Mouse (Mus musculus) regulatory T cell (primary cell): ENCODE results near the gene Gzmk.

Experiments used
- in situ Hi-C: fragments of 300-600 bp; cut with MboI, MseI; formaldehyde crosslinking; loops from one replicate; pipeline ENCODE4 v1.15.1; 2025; ENCODE audit warnings: high pct_unique_total_duplicates

The Gzmk gene

DNA sequence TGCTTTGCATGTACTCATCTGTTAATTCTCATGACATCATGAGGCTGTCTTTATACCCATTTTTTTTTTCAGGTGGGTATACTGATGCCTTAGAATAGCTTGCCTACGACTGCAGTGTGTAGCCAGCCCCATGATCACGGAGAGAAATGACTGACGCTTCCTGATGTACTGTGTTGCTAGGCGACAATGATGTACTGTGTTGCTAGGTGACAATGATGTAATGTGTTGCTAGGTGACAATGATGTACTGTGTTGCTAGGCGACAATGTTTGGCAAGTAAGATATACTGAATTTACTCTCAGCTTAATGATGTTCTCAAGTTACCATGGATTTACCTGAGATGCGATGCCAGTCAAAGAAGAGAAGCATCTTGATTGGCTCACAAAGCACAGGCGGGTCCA, at the start of gene Gzmk:
Gzmk (minus strand) TSS at position 98 of the 400 bp plus-strand sequence.
- in situ Hi-C loops = no loop called here

DNA sequence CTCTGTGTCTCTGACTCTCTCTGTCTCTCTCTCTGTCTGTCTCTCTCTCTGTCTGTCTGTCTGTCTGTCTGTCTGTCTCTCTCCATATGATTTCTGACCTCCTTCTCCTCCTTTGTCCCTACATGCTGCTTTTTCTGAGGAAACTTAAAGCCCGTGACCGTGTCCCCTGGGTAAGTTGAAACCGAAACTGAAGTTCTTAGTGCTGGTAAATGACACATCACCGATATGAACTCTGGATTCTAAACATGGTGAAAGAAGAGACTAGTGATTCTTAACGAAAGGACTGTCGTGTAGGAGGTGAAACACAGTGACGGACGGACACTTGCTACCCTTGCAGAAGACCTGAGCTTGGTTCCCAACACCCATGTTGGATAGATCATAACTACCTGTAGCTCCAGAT, 45.5 kb upstream of the Gzmk start:
- in situ Hi-C loops = no loop called here

- in situ Hi-C loops = no loop called here
Measured at GRCm38 (mm10) chr13:113269777-113270776, 44.4 kb upstream of the Gzmk start.

- in situ Hi-C loops = no loop called here
Measured at GRCm38 (mm10) chr13:113267204-113267603, 41.5 kb upstream of the Gzmk start.

DNA sequence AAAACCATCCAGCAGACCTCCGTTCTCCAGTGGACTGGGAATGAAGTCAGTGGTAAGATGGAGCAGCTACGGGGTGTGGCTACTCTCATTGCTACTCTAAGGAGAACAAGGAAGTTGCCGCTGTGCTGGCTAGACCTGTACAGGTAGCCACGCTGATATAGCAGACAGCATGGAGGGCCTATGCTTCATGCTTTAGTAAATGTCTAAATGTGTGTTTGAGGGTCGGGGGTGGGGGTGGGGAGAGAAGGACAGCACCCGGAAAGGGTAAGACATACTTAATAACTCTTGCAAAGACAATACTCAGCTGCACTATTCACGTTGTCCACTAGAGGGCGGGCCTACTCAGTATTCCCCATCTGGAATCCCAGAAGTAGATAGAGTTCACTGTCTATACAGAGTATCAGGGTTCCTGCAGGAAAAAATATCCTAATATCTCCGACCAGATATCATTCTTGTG, 40.8 kb upstream of the Gzmk start:
- in situ Hi-C loops = no loop called here

GRCm38 (mm10) chr13:113265257-113265656, 39.5 kb upstream of the Gzmk start:
- in situ Hi-C loops = no loop called here

DNA sequence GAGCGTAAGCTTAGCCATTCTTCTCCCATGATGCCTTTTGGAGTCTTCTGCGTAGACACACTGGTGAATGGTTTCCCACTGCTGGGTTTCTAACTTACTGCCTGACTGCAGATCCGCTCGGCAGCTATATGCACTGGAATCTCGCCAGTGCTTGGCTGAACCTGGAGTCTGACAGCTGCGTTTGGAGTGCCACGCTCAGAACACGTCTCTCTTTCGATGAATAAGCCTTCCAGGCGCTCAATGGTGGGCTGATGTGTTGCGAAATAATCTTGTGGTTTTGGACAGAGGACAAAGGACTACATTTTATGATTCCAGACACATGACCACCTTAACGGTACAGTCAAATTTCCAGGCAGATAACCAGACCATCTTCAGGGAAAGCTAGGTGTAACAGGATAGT, 37.1 kb upstream of the Gzmk start:
- in situ Hi-C loops = loop anchor here (5.0 kb wide), 2 partner anchors 216 to 359 kb away; partner anchors contain the start of gene Gpx8

DNA sequence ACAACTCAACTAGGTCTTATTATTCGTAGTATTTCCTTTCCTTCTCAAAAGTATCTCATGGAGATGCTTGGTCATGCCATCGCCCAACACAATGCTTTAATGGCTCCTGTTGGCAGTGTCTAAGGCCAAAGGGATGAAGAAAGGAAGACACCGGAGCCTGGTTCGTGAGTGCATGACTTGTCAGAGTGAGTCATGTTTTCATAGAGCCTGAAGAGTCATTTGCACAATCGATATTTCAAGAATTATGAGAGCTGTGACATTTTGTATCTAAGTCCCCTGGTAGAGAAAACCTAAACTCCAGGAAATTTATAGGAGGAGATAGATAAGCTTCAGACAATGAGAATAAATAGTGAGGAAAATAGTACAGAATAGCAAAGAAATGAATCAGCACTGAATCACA, 33.5 kb upstream of the Gzmk start:
- in situ Hi-C loops = loop anchor here (5.0 to 10.0 kb wide), 2 partner anchors 192 to 796 kb away; no protein-coding TSS in a partner anchor

DNA sequence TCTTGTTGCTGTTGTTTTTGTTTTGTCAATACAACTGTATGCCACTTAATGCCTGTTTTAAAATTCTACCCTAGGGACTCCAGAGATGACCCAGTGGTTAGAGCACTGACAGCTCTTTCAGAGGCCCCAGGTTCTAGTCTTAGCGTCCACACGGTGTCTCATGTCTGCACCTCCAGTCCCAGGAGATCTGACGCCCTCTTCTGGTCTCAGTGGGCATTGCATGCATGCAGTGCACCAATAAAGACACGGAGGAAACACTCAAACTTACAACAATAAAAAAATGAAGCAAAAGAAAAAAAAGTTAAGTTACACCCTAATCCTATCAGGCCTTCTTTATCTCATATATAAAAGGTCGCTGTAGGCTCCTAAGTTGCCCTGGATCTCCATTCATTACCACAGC, 31.5 kb upstream of the Gzmk start:
- in situ Hi-C loops = loop anchor here (5.0 to 10.0 kb wide), 2 partner anchors 190 to 798 kb away; no protein-coding TSS in a partner anchor

- in situ Hi-C loops = loop anchor here (5.0 to 10.0 kb wide), 2 partner anchors 189 to 798 kb away; no protein-coding TSS in a partner anchor
Measured at GRCm38 (mm10) chr13:113256766-113257165, 31.1 kb upstream of the Gzmk start.

DNA sequence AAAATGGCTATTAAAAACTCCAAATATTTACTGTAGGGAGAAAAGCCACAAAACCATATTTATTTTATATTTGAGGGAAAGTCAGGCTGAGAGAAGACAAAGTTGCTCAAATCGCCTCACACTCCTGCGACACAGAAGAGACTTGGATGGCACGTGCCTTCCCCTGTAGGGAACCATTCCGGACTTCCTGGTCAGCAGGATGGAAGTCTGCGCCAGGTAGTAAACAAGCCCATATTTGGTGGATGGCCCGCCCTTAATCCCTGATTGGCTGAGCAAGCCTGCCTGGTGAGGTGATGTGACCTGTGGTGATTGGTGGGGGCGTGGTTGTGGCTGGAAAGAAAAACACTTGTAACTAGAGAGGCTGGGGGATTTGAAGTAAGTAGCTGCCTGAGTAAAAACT, 26.9 kb upstream of the Gzmk start:
- in situ Hi-C loops = loop anchor here (10.0 kb wide), 1 partner anchor 802 kb away; no protein-coding TSS in a partner anchor

DNA sequence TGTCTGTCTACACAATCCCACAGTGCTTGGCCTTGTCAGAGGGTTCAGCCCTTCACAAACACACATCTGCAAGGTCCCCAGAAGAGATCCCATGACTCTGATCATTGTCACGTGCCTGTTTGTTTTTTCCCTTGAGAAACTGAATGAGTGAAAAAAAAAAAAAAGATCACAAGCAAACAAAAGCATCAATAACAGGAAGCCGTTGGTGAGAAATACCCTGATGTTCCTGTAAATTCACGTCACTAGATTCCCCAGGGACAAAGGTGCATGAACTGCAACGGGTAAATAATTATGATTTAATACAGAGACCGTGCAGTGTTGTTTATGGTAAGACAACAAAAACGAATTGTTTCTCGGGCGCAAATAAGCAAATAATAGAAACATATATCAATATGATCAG, 19.3 kb upstream of the Gzmk start:
- in situ Hi-C loops = no loop called here

DNA sequence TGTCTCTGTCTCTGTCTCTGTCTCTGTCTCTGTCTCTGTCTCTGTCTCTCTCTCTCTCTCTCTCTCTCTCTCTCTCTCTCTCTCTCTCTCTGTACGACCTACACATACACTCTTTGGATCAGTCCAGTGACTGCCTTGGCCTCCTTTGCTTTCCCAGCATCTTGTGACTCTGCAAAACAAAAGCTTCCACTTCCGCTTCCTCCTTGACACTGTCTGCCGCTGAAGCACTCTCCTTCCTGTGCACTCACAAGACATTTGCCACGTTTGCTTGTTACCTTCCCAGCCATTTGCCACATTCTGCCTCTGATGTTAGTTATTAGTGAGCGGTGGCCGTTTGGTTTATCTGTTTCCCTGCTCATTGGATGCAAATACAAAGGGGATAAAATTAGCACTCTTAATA, 16.4 kb upstream of the Gzmk start:
- in situ Hi-C loops = no loop called here

DNA sequence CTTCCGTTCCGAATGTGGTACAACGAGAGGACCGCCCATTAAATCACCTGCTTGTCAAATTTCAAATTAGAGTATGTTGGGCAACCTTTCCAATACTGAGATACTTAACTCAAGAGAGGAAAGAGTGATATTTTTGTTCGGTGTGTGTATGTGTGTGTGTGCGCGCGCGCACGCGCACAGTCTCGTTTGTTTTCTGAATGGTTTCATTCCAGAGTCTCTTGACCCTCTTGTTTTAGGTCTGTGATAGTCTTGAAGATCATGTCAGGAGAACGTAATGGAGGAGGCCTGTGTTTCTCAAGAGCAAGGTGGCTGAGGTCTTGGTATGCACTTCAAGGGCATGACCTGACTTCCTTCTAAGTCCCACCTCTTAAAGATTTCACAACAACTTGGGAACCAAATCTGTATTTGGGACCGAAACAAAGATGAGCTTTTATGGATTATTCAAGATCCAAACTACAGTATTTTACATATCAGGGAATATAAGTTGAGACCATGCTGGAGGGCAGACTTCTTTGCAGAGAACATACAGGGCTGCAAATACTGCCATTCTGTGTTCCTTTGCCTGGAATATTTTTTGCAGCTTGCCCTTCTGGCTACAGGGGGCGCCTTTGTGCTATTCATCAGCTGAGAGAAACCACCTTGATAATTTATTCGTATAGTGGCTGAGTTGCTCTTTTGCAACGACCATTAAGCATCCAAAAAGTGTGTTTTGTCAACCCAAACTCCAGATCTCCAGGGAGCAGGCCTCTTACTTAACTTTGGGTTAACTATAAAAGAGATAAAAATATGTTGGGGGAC, 2.2 kb upstream of the Gzmk start:
- in situ Hi-C loops = no loop called here

DNA sequence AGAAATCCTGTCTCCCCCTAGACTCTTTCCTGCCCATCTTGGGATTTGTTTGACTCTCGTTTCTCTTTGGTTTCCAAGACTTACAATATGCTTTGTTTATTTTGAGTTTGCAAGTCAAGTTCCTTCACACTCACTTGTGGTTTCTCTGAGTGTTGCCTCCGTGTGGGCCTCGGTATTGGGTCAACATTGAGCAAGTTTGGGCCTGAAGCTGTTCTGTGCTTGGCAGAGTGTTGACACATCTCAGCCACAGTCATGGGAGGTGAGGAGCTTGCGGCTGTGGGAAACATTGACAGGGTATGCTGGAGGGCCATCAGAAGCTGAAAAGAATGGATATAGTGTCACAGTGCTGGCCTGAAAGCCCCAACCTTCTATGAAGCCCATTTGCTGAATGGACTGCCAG, 1.4 kb upstream of the Gzmk start:
- in situ Hi-C loops = no loop called here

- in situ Hi-C loops = no loop called here
Measured at GRCm38 (mm10) chr13:113224105-113224504, 1.6 kb downstream of the Gzmk start.

- in situ Hi-C loops = no loop called here
Measured at GRCm38 (mm10) chr13:113221851-113222250, 3.9 kb downstream of the Gzmk start.

GRCm38 (mm10) chr13:113213865-113214264, 11.8 kb downstream of the Gzmk start:
- in situ Hi-C loops = no loop called here

GRCm38 (mm10) chr13:113212401-113212800, 13.3 kb downstream of the Gzmk start:
- in situ Hi-C loops = no loop called here

DNA sequence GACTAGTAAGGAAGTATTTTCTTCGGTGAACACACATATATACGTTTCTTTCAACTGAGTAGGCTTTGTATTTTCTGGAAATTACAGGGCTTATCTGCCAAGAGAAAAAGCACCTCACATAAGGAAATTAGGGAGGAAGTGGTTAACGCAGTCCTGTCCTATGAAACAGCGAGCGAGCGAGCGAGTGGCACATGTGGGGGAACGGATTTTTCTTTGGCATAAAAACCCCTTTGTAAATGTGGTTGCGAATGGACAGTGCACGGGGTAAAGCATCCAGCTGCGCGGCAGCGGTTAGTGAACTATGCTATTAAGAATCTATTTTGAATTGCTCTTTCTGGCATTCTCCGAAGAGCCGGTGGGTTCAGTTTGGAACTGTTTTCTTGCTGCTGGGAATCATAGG, 14.4 kb downstream of the Gzmk start:
- in situ Hi-C loops = no loop called here

DNA sequence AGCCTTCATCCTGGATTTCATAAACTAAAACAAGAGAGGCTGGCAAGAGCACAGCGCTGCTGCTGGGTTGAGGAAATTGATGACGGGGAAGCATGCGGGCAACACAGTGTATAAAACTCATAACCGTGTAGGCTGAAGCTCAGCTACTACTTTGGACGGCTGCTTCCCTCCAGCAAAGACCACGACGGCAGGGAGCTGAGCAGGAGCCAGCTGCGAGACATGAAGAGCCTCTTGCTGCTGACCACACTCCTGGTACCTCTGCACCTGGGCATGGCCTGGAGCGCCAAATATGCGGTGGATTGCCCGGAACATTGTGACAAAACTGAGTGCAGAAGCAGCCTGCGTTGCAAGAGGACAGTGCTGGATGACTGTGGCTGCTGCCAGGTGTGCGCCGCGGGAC, 16.1 kb downstream of the Gzmk start, which contains the start of gene Esm1:
Esm1 (plus strand) TSS at position 36 of the 400 bp plus-strand sequence.
- in situ Hi-C loops = no loop called here

DNA sequence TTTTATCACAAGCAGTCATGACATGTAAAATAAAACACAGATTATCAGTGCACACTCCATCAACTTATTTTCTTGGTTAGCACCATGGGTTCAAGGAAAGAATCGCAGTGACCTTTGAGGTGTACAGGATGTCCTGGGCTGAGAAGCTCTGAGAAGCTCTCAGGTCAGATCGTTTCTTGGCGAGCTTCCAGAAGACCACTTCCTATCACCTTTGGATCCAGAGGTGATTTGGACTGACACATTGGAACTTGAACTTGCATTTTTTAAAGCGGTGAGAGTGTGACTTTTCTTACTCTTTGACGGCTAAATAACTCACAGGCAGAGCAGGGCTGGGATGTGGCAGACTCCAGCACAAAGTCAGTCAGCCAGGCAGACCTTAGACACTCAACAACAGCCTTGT, 20.4 kb downstream of the Gzmk start:
- in situ Hi-C loops = no loop called here
